Mouse (Mus musculus) ES-Bruce4 (cell line): ENCODE measurements around the gene Eif6.

Experiments
- CTCF ChIP-seq: IDR thresholded peaks from one replicate; pipeline ENCODE4 v1.8.1; 2011; ENCODE audit warnings: low read depth, low read length
- EP300 ChIP-seq: IDR thresholded peaks from 2 replicates; pipeline ENCODE4 v1.6.1; 2011; ENCODE audit warnings: low read depth, low read length; ENCODE audit not compliant: insufficient read depth

- TF ChIP-seq CTCF (no peak), EP300 (no peak)
Observed at GRCm38 (mm10) chr2:155812637-155813036, 14.1 kb downstream of the Eif6 start.
